Mouse (Mus musculus) urinary bladder, postnatal 25 days (tissue): ENCODE measurements around the gene Agpat1.
A peak's percentile ranks its signal among the peaks of the same experiment; 100 is the strongest.

Source experiments
- DNase-seq: peaks from one replicate; pipeline ENCODE4 v3.0.0; 2022; ENCODE audit warnings: low spot score

Agpat1 gene

GRCm38 (mm10) chr17:34586796-34587422 lies 17.2 kb upstream of the Agpat1 start:
- peak; percentile 83 for DNase-seq

DNA sequence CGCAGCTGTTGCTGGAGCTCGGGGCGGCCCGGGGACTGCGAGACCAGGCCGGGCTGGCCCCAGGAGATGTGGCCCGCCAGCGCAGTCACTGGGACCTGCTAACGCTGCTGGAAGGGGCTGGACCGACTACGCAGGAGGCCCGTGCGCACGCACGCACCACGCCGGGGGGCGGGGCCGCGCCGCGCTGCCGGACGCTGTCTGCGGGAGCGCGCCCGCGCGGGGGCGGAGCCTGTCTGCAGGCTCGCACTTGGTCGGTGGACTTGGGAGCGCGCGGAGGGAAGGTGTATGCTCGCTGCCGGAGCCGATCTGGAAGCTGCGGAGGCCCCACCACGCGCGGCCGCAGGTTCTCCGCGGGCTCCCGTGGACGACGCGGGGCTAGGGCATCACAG lies 16.6 kb upstream of the Agpat1 start:
- DNase-seq = peak; percentile 97

GRCm38 (mm10) chr17:34587814-34588213 lies 16.2 kb upstream of the Agpat1 start:
- no peak for DNase-seq

GRCm38 (mm10) chr17:34588767-34589166 lies 15.3 kb upstream of the Agpat1 start:
- no peak for DNase-seq

DNA sequence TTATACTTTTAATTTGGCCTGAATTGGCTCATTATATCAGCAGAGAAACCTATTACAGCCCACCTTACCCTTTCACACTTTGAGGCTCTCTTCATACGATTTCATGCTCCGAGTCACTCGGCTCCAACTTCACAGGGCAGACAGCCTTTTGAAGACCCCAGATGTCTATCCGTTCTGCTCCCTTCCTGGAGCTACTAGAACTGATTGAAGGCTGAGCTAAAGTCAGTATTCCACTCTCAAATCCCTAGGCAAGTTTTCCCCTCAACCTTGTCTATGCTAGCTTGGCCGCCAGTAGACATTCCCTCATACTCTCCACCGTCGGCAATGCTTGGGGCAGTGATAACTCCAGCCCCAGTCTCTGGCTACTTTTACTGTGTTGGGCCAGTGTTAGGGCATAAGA lies 14.9 kb upstream of the Agpat1 start:
- no peak for DNase-seq

DNA sequence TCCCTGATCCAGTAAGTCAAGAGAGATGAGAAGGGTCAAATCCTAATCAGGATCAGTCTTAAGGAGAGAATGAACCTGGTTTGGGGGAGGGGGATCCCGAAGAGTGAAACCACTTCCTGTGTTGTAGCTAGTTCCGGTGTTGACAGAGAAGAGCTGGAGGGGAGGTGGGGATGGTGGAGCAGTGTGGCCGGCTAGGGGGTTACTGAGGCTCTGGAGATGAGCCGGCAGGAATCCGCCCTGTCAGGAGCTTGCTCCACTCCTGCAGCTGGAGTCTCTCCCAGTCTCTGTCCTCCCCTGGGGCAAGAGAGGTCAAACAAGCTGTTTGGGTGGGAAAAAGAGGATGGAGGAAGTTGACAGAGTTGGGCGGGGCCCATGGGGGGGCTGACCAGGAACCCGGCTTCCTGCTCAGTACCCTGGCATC lies 14.4 kb upstream of the Agpat1 start, which contains the start of gene Gpsm3:
Gene Gpsm3, plus strand, starts transcription at position 126 of the 421 bp plus-strand sequence.
- peak; percentile 38 for DNase-seq

DNA sequence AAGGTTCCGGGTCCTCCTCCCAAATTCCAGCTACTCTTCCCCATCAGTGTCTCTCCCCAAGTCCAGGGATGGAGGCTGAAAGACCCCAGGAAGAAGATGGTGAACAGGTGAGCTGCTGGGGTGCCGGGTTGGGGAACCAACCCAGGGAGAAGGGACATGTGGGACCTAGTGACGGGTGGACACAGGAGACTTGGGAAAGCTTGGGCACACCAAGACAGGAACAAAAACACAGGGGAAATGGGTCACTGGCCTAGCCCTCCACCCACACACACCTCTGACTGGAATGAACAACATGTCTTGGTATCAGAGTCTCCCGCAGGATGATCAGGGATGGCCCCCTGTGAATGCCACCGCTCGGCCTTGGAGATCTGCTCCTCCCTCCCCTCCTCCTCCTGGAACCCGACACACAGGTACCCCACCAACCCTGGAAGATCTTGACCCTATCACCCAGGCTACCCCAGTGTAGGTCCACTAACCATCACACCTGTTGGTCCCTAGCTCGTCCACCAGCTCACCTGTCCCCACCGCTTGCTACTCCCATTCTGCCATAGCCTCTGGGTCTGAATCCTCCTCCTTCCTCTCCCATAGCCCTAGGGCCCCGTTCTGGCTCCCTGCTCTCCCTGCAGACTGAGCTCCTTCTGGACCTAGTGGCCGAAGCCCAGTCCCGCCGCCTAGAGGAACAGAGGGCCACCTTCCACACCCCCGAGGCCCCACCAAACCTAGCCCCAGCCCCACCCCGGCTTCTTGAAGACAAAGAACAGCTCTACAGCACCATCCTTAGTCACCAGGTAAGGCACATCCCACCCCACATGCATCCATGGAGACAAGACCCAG lies 13.7 kb upstream of the Agpat1 start:
- DNase-seq = no peak

- DNase-seq = no peak
These were observed 12.8 kb upstream of the Agpat1 start, which contains the start of gene Pbx2 for GRCm38 (mm10) chr17:34591029-34591993. Gene Pbx2 (plus strand): TSS chr17:34591266.

GRCm38 (mm10) chr17:34591994-34592375 lies 12.1 kb upstream of the Agpat1 start:
- DNase-seq = peak; percentile 91

- DNase-seq = no peak
These were observed 11.2 kb upstream of the Agpat1 start for GRCm38 (mm10) chr17:34592581-34593549.

DNA sequence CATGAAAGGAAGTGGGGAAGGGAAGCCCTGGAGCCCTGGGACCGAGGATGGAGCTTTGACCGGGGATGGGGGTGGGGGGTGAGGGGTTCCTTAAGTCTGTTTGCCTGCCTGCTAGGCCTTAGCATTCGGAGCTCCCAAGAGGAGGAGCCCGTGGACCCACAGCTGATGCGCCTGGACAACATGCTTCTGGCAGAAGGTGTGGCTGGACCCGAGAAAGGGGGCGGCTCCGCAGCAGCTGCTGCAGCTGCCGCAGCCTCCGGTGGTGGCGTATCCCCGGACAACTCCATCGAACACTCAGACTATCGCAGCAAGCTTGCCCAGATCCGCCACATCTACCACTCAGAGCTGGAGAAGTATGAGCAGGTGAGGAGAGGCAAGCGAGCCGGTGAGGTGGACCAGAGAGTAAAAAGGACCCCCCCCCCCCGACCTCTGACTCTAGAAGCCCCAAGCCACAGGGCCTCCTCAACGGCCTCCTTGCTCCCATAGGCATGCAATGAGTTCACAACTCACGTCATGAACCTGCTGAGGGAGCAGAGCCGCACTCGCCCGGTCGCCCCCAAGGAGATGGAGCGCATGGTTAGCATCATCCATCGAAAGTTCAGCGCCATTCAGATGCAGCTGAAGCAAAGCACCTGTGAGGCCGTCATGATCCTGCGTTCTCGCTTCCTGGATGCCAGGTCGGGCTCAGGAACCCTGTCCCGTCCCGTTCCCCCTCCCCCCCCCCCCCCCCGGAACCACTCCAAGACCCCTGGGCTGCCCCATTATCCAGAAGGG lies 10.1 kb upstream of the Agpat1 start:
- no peak for DNase-seq

DNA sequence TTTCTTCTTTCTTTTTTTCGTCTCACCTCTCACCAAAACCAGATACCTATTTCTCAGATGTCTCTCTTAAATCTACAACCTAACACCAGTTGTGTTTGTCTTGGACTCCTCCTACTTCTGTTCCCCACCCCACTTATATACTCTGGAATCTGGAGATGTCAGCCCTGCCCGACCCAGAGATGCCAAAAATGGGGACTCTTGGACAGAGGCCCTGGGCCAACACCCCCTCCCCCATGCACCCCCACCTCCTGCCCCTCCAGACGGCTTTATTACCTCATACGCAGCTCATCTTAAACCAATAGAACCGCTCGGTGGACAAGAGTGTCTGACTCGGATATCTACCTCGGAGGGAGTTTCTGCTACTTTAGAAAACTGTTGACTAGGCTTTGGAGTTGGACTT lies 8.0 kb upstream of the Agpat1 start:
- no peak for DNase-seq

- no peak for DNase-seq
These were observed 6.4 kb upstream of the Agpat1 start, which contains the start of gene Ager for GRCm38 (mm10) chr17:34597566-34598095. Gene Ager (plus strand): TSS chr17:34597862.

DNA sequence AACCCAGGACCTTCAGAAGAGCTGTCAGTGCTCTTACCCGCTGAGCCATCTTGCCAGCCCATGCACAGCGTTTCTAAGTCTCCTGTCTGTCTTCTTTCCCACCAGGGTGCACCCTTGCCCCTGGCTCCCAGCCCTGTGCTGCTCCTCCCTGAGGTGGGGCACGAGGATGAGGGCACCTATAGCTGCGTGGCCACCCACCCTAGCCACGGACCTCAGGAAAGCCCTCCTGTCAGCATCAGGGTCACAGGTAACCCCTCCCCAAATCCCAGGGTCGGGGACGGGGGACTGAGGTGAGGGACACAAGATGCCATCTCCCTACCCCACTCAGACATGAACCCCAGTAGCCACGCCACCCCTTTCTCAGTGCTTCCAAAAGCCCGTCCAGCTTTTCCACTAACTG lies 4.2 kb upstream of the Agpat1 start:
- DNase-seq = no peak

DNA sequence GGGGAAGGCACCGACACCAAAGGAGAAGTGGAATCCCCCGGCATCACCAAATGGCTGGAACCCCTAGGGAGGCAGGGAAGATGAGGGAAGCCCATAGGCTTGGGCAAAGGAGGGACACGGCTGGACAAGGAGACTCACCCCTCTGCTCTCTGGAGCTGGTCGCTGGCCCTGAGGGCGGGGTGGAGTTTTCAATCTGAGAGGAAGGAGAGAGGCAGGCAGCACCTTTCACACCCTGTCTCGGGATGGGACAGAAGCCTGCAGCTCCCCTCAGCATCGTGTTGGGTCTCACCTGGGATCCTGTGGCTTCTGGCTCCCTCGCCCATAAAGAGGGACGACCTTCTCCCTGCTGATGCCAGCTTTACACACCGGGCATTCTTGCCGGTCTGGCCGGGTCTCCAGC lies 2.3 kb upstream of the Agpat1 start:
- DNase-seq = no peak

GRCm38 (mm10) chr17:34603375-34604060 lies 544 bp upstream of the Agpat1 start, which contains the start of gene Rnf5:
Gene Rnf5 (minus strand): TSS chr17:34603690.
- peak; percentile 96 for DNase-seq

GRCm38 (mm10) chr17:34604511-34605237 lies 612 bp downstream of the Agpat1 start:
- peak; percentile 38 for DNase-seq

- peak; percentile 95 for DNase-seq
These were observed 1.5 kb downstream of the Agpat1 start for GRCm38 (mm10) chr17:34605609-34606008.
